Mouse (Mus musculus): ENCODE data around the gene Iqsec1.
A peak's percentile ranks its signal among the peaks of the same experiment; 100 is the strongest.

The Iqsec1 gene

GRCm38 (mm10) chr6:90692404-90692803 is 296.1 kb downstream of the Iqsec1 start:
- Histone ChIP-seq H3K36me3 (ENCODE audit: control insufficient read depth, insufficient read depth, low read length, poor library complexity, severe bottlenecking) (peaks cover 29% of the 10 kb centered on the region), H3K27me3 (ENCODE audit: control insufficient read depth, insufficient read depth, low read length, poor library complexity, severe bottlenecking) (no peaks in the 10 kb centered on the region)
- DNase-seq (ENCODE audit: low read depth, low spot score) = no peak

GRCm38 (mm10) chr6:90691935-90692334 is 296.6 kb downstream of the Iqsec1 start:
- H3K27me3 ChIP-seq (ENCODE audit: control insufficient read depth, insufficient read depth, low read length, poor library complexity, severe bottlenecking) = no peaks in the 10 kb centered on the region
- H3K36me3 ChIP-seq (ENCODE audit: control insufficient read depth, insufficient read depth, low read length, poor library complexity, severe bottlenecking) = peaks cover 29% of the 10 kb centered on the region

DNA sequence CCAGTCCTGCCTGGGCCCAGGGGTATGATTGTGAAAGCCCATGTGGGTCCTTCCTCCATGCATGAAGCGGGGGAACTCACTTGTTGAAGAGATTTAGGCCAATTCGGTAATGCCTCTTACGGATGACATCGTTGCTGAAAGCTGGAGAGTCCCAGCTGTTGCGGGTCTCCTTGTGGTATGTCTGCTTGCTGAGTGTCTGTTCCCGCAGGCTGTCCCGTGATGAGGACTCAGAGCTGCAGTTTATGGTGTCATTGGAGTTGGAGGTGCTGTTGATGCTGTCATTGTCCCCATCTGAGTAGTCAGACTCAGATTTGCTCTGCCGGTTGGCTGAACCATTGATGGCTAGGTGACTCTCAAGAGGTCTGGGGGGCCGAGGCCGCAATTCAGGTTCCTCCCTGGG is 299.0 kb downstream of the Iqsec1 start:
- no peaks in the 10 kb centered on the region for H3K27me3 ChIP-seq (ENCODE audit: control insufficient read depth, insufficient read depth, low read length, poor library complexity, severe bottlenecking)
- H3K36me3 ChIP-seq (ENCODE audit: control insufficient read depth, insufficient read depth, low read length, poor library complexity, severe bottlenecking) = peaks cover 31% of the 10 kb centered on the region
- no peak for DNase-seq (ENCODE audit: low read depth, low spot score)

More at GRCm38 (mm10) chr6:90691935-90692334, 296.6 kb downstream of the Iqsec1 start:
- DNase-seq (ENCODE audit: low read depth, low spot score) = no peak

GRCm38 (mm10) chr6:90688742-90689141 is 299.7 kb downstream of the Iqsec1 start:
- H3K36me3 ChIP-seq (ENCODE audit: control insufficient read depth, insufficient read depth, low read length, poor library complexity, severe bottlenecking) = peaks cover 25% of the 10 kb centered on the region
- H3K27me3 ChIP-seq (ENCODE audit: control insufficient read depth, insufficient read depth, low read length, poor library complexity, severe bottlenecking) = no peaks in the 10 kb centered on the region
- DNase-seq (ENCODE audit: low read depth, low spot score) = peak; percentile 29

GRCm38 (mm10) chr6:90688003-90688402 is 300.5 kb downstream of the Iqsec1 start:
- H3K27me3 ChIP-seq (ENCODE audit: control insufficient read depth, insufficient read depth, low read length, poor library complexity, severe bottlenecking) = no peaks in the 10 kb centered on the region
- no peak for DNase-seq (ENCODE audit: low read depth, low spot score)
- H3K36me3 ChIP-seq (ENCODE audit: control insufficient read depth, insufficient read depth, low read length, poor library complexity, severe bottlenecking) = peaks cover 21% of the 10 kb centered on the region

GRCm38 (mm10) chr6:90686812-90687211 is 301.7 kb downstream of the Iqsec1 start:
- no peak for DNase-seq (ENCODE audit: low read depth, low spot score)
- H3K27me3 ChIP-seq (ENCODE audit: control insufficient read depth, insufficient read depth, low read length, poor library complexity, severe bottlenecking) = no peaks in the 10 kb centered on the region
- peaks cover 15% of the 10 kb centered on the region for H3K36me3 ChIP-seq (ENCODE audit: control insufficient read depth, insufficient read depth, low read length, poor library complexity, severe bottlenecking)

GRCm38 (mm10) chr6:90683831-90684532 is 304.5 kb downstream of the Iqsec1 start:
- no peaks in the 10 kb centered on the region for H3K27me3 ChIP-seq (ENCODE audit: control insufficient read depth, insufficient read depth, low read length, poor library complexity, severe bottlenecking)
- peaks cover 8% of the 10 kb centered on the region for H3K36me3 ChIP-seq (ENCODE audit: control insufficient read depth, insufficient read depth, low read length, poor library complexity, severe bottlenecking)
- no peak for DNase-seq (ENCODE audit: low read depth, low spot score)

GRCm38 (mm10) chr6:90680401-90680800 is 308.1 kb downstream of the Iqsec1 start:
- Histone ChIP-seq H3K36me3 (ENCODE audit: control insufficient read depth, insufficient read depth, low read length, poor library complexity, severe bottlenecking) (peaks cover 15% of the 10 kb centered on the region), H3K27me3 (ENCODE audit: control insufficient read depth, insufficient read depth, low read length, poor library complexity, severe bottlenecking) (no peaks in the 10 kb centered on the region)
- no peak for DNase-seq (ENCODE audit: low read depth, low spot score)

DNA sequence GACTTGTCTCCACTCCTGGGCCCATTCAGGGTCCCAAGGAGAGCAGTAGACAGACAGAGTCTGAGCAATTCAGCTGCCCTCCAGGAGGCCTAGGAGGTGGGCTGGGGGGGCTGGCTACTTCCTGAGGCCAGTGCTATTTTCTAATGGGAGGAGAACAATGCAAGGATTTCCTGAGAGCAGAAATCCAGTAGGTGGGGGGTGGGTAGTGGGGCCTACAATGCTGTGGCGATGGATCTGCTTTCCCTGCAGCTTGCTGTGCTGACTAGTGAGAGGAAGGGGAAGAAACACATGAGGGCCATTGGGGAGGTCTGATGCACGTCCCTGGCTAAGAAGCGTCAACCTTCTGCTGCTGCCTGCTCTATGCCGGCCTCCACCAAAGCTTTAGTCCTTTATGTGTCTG is 309.7 kb downstream of the Iqsec1 start:
- Histone ChIP-seq H3K27me3 (ENCODE audit: control insufficient read depth, insufficient read depth, low read length, poor library complexity, severe bottlenecking) (no peaks in the 10 kb centered on the region), H3K36me3 (ENCODE audit: control insufficient read depth, insufficient read depth, low read length, poor library complexity, severe bottlenecking) (peaks cover 14% of the 10 kb centered on the region)
- no peak for DNase-seq (ENCODE audit: low read depth, low spot score)

- no peak for DNase-seq (ENCODE audit: low read depth, low spot score)
- peaks cover 39% of the 10 kb centered on the region for H3K36me3 ChIP-seq (ENCODE audit: control insufficient read depth, insufficient read depth, low read length, poor library complexity, severe bottlenecking)
- H3K27me3 ChIP-seq (ENCODE audit: control insufficient read depth, insufficient read depth, low read length, poor library complexity, severe bottlenecking) = no peaks in the 10 kb centered on the region
Observed at GRCm38 (mm10) chr6:90668693-90669092, 319.8 kb downstream of the Iqsec1 start.

- DNase-seq (ENCODE audit: low read depth, low spot score) = no peak
Observed at GRCm38 (mm10) chr6:90663736-90664135, 324.7 kb downstream of the Iqsec1 start.

GRCm38 (mm10) chr6:90662148-90662547 is 326.3 kb downstream of the Iqsec1 start:
- Histone ChIP-seq H3K27me3 (ENCODE audit: control insufficient read depth, insufficient read depth, low read length, poor library complexity, severe bottlenecking) (no peaks in the 10 kb centered on the region), H3K36me3 (ENCODE audit: control insufficient read depth, insufficient read depth, low read length, poor library complexity, severe bottlenecking) (peaks cover 2% of the 10 kb centered on the region)
- DNase-seq (ENCODE audit: low read depth, low spot score) = no peak

More at GRCm38 (mm10) chr6:90663736-90664135, 324.7 kb downstream of the Iqsec1 start:
- Histone ChIP-seq H3K27me3 (ENCODE audit: control insufficient read depth, insufficient read depth, low read length, poor library complexity, severe bottlenecking) (no peaks in the 10 kb centered on the region), H3K36me3 (ENCODE audit: control insufficient read depth, insufficient read depth, low read length, poor library complexity, severe bottlenecking) (peaks cover 13% of the 10 kb centered on the region)

GRCm38 (mm10) chr6:90661029-90661399 is 327.5 kb downstream of the Iqsec1 start:
- no peaks in the 10 kb centered on the region for H3K27me3 ChIP-seq (ENCODE audit: control insufficient read depth, insufficient read depth, low read length, poor library complexity, severe bottlenecking)
- DNase-seq (ENCODE audit: low read depth, low spot score) = peak; percentile 83

DNA sequence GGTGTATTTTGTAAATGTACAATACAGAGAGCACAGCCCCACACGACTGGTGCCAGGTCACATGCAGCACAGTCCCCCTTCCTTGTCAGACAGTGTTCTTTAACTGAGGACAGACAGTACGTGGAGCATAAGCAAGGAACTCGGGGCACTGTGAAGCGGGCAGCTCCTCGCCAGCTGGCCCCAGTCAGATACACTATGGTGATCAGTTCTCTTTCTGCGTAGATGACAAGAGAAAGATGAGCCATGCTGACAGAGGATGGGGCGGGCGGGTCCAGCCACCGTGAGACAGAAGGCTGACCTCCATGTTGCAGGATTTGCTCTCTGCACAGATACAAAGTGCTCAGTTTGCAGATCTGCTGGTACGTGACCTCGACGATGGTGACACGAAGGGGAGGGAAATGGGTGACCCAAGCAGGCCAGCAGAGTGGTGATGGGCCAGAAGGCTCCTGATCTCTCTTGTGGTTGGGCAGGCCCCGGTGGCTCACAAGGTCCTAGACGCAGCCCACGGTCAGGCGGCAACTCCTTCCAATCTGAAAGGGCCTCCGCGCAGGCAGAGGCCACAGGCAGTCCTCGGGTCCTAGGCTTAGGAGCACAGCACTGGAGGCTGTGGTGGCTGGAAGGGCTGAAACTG is 328.0 kb downstream of the Iqsec1 start:
- Histone ChIP-seq H3K36me3 (ENCODE audit: control insufficient read depth, insufficient read depth, low read length, poor library complexity, severe bottlenecking) (peaks cover 2% of the 10 kb centered on the region), H3K27me3 (ENCODE audit: control insufficient read depth, insufficient read depth, low read length, poor library complexity, severe bottlenecking) (no peaks in the 10 kb centered on the region)
- DNase-seq (ENCODE audit: low read depth, low spot score) = no peak

More at GRCm38 (mm10) chr6:90661029-90661399, 327.5 kb downstream of the Iqsec1 start:
- H3K36me3 ChIP-seq (ENCODE audit: control insufficient read depth, insufficient read depth, low read length, poor library complexity, severe bottlenecking) = peaks cover 2% of the 10 kb centered on the region

- Histone ChIP-seq H3K27me3 (ENCODE audit: control insufficient read depth, insufficient read depth, low read length, poor library complexity, severe bottlenecking) (no peaks in the 10 kb centered on the region), H3K36me3 (ENCODE audit: control insufficient read depth, insufficient read depth, low read length, poor library complexity, severe bottlenecking) (no peaks in the 10 kb centered on the region; the same call in none of the 2 replicates)
- DNase-seq (ENCODE audit: low read depth, low spot score) = no peak
Observed at GRCm38 (mm10) chr6:90659913-90660312, 328.6 kb downstream of the Iqsec1 start.

Data from splenic B cell, adult 2 months (primary cell).